Mouse (Mus musculus) midbrain, embryonic 13.5 days (tissue): ENCODE data around the gene Zfp324. TPM values are rescaled to one million over a fixed set of nuclear protein-coding genes. Genes with fewer than 3 reads are reported as not detected.
A peak's percentile ranks its signal among the peaks of the same experiment; 100 is the strongest.

ENCODE experiments used
- ATAC-seq: fragments of 200-750 bp; cut with Nextera tagmentation; 2 replicates; pipeline ENCODE4 v1.8.0; 2017; ENCODE audit warnings: mild to moderate bottlenecking, moderate TSS enrichment, moderate library complexity
- H3K27ac ChIP-seq: fragments of 300-500 bp; sonication (generic); 2 replicates; pipeline ENCODE4 v1.5.1; 2015; ENCODE audit warnings: inconsistent platforms, mild to moderate bottlenecking, moderate library complexity
- H3K27me3 ChIP-seq: fragments of 300-500 bp; sonication (generic); 2 replicates; pipeline ENCODE4 v1.6.1; 2015; ENCODE audit warnings: mild to moderate bottlenecking, inconsistent platforms
- H3K36me3 ChIP-seq: fragments of 300-500 bp; sonication (generic); 2 replicates; pipeline ENCODE4 v1.6.1; 2015; ENCODE audit warnings: mild to moderate bottlenecking, inconsistent platforms
- H3K4me1 ChIP-seq: fragments of 300-500 bp; sonication (generic); replicated peaks from 2 replicates; pipeline ENCODE4 v1.6.1; 2015; ENCODE audit warnings: inconsistent platforms
- H3K4me2 ChIP-seq: fragments of 300-500 bp; sonication (generic); replicated peaks from 2 replicates; pipeline ENCODE4 v1.6.1; 2015; ENCODE audit warnings: moderate library complexity, mild to moderate bottlenecking, inconsistent platforms
- H3K4me3 ChIP-seq: fragments of 300-500 bp; sonication (generic); replicated peaks from 2 replicates; pipeline ENCODE4 v1.5.1; 2015; ENCODE audit warnings: mild to moderate bottlenecking, inconsistent platforms
- H3K9ac ChIP-seq: fragments of 300-500 bp; sonication (generic); replicated peaks from 2 replicates; pipeline ENCODE4 v1.6.1; 2015; ENCODE audit warnings: mild to moderate bottlenecking, inconsistent platforms
- H3K9me3 ChIP-seq: fragments of 300-500 bp; sonication (generic); 2 replicates; pipeline ENCODE4 v1.6.1; 2016; ENCODE audit warnings: mild to moderate bottlenecking, inconsistent platforms
- WGBS: fragments of 180-500 bp; shearing (Covaris S2); methylation state at CpG from one replicate; pipeline ENCODE4 v1.1.7; 2015; 5-methylcytosine and 5-hydroxymethylcytosine counted together
- polyA plus RNA-seq: library from polyadenylated mRNA; unstranded; fragments of >200 nt; fragmentation: Nextera tagmentation; extraction: Ambion mirVana; gene quantifications from 2 replicates; pipeline ENCODE4 v1.2.1, GENCODE M21; 2015

Zfp324 gene
- polyA plus RNA-seq, 1 experiment from 2014 or later: 15.4 TPM

- Histone ChIP-seq H3K36me3 (0 out of 2 replicates have a peak, but pooled peaks cover 1% of the 10 kb centered on the region), H3K27ac (no peak within 1 kb of the TSS), H3K27me3 (no peaks in the 10 kb centered on the region), H3K4me3 (no peak within 1 kb of the TSS), H3K4me2 (no peak within 1 kb of the TSS), H3K9me3 (no peaks in the 10 kb centered on the region), H3K4me1 (no peaks in the 10 kb centered on the region), H3K9ac (no peak within 1 kb of the TSS)
- ATAC-seq: no peak
- 91% methylated on average over 3 of the region's 3 CpGs for WGBS
These were observed 33.2 kb downstream of the Zfp324 start, which contains the start of gene Trim28 for GRCm38 (mm10) chr7:12998851-12999250. TSS of gene Trim28 (plus strand) at chr7:12999114.

GRCm38 (mm10) chr7:13001584-13001983 is 35.9 kb downstream of the Zfp324 start:
- no peak for ATAC-seq
- 66% methylated on average over 1 of the region's 1 CpGs for WGBS
- H3K4me1 ChIP-seq: no peaks in the 10 kb centered on the region
- no peak overlapping the region for H3K9ac ChIP-seq
- no peaks in the 10 kb centered on the region for H3K9me3 ChIP-seq
- H3K36me3 ChIP-seq: peaks cover 25% of the 10 kb centered on the region
- H3K4me3 ChIP-seq: no peak overlapping the region
- no peak overlapping the region for H3K4me2 ChIP-seq
- H3K27ac ChIP-seq: no peak overlapping the region
- no peaks in the 10 kb centered on the region for H3K27me3 ChIP-seq

GRCm38 (mm10) chr7:13003380-13003779 is 37.7 kb downstream of the Zfp324 start:
- H3K27ac ChIP-seq: no peak overlapping the region
- H3K4me3 ChIP-seq: no peak overlapping the region
- WGBS: 78% methylated on average over 5 of the region's 5 CpGs
- H3K27me3 ChIP-seq: peaks cover 4% of the 10 kb centered on the region; the same call in 1 of the 2 replicates
- H3K9me3 ChIP-seq: no peaks in the 10 kb centered on the region
- no peak for ATAC-seq
- H3K9ac ChIP-seq: no peak overlapping the region
- H3K4me2 ChIP-seq: no peak overlapping the region
- H3K4me1 ChIP-seq: peaks cover 15% of the 10 kb centered on the region
- peaks cover 40% of the 10 kb centered on the region for H3K36me3 ChIP-seq

- Histone ChIP-seq H3K9me3 (no peaks in the 10 kb centered on the region), H3K4me1 (peaks cover 29% of the 10 kb centered on the region), H3K9ac (no peak overlapping the region), H3K36me3 (peaks cover 40% of the 10 kb centered on the region), H3K4me3 (no peak overlapping the region), H3K27me3 (peaks cover 4% of the 10 kb centered on the region; the same call in 1 of the 2 replicates), H3K27ac (no peak overlapping the region), H3K4me2 (no peak overlapping the region)
- 92% methylated on average over 17 of the region's 17 CpGs for WGBS
- no peak for ATAC-seq
These were observed 40.4 kb downstream of the Zfp324 start for GRCm38 (mm10) chr7:13006011-13006410.

GRCm38 (mm10) chr7:13006531-13006930 is 40.9 kb downstream of the Zfp324 start:
- no peak overlapping the region for H3K9ac ChIP-seq
- no peak for ATAC-seq
- no peak overlapping the region for H3K4me3 ChIP-seq
- peaks cover 4% of the 10 kb centered on the region; the same call in 1 of the 2 replicates for H3K27me3 ChIP-seq
- no peaks in the 10 kb centered on the region for H3K9me3 ChIP-seq
- no peak overlapping the region for H3K4me2 ChIP-seq
- H3K27ac ChIP-seq: no peak overlapping the region
- WGBS: 83% methylated on average over 10 of the region's 10 CpGs
- H3K36me3 ChIP-seq: peaks cover 40% of the 10 kb centered on the region
- H3K4me1 ChIP-seq: peaks cover 29% of the 10 kb centered on the region

GRCm38 (mm10) chr7:13007341-13008092 is 41.9 kb downstream of the Zfp324 start:
- Histone ChIP-seq H3K4me2 (peak overlapping the region; percentile 81), H3K9ac (peak overlapping the region; percentile 86), H3K36me3 (peaks cover 40% of the 10 kb centered on the region), H3K9me3 (no peaks in the 10 kb centered on the region), H3K27me3 (peaks cover 4% of the 10 kb centered on the region; the same call in 1 of the 2 replicates), H3K4me1 (peaks cover 29% of the 10 kb centered on the region), H3K4me3 (no peak overlapping the region), H3K27ac (no peak overlapping the region)
- ATAC-seq: no peak
- WGBS: 39% methylated on average over 57 of the region's 57 CpGs

GRCm38 (mm10) chr7:13009143-13010004 is 43.7 kb downstream of the Zfp324 start:
- H3K9me3 ChIP-seq: no peaks in the 10 kb centered on the region
- H3K9ac ChIP-seq: peak overlapping the region; percentile 86
- H3K27ac ChIP-seq: peak overlapping the region; percentile 93
- ATAC-seq: peak; percentile 92
- H3K27me3 ChIP-seq: peaks cover 4% of the 10 kb centered on the region; the same call in 1 of the 2 replicates
- peaks cover 34% of the 10 kb centered on the region for H3K36me3 ChIP-seq
- WGBS: 0% methylated on average over 42 of the region's 42 CpGs
- H3K4me1 ChIP-seq: peaks cover 29% of the 10 kb centered on the region
- peak overlapping the region; percentile 70 for H3K4me3 ChIP-seq
- peak overlapping the region; percentile 81 for H3K4me2 ChIP-seq

GRCm38 (mm10) chr7:13010005-13010908 is 44.6 kb downstream of the Zfp324 start, which contains the start of gene Zbtb45:
TSS of gene Zbtb45 (minus strand) at chr7:13010034.
- H3K27me3 ChIP-seq: peaks cover 4% of the 10 kb centered on the region; the same call in 1 of the 2 replicates
- peak within 1 kb of the TSS; percentile 70 for H3K4me3 ChIP-seq
- peak within 1 kb of the TSS; percentile 86 for H3K9ac ChIP-seq
- H3K27ac ChIP-seq: peak within 1 kb of the TSS; percentile 93
- peaks cover 29% of the 10 kb centered on the region for H3K4me1 ChIP-seq
- peak within 1 kb of the TSS; percentile 81 for H3K4me2 ChIP-seq
- 15% methylated on average over 26 of the region's 26 CpGs for WGBS
- peaks cover 27% of the 10 kb centered on the region for H3K36me3 ChIP-seq
- no peaks in the 10 kb centered on the region for H3K9me3 ChIP-seq
- no peak for ATAC-seq

- no peak overlapping the region for H3K4me3 ChIP-seq
- H3K4me2 ChIP-seq: no peak overlapping the region
- H3K4me1 ChIP-seq: peaks cover 11% of the 10 kb centered on the region
- no peak overlapping the region for H3K9ac ChIP-seq
- no peak for ATAC-seq
- WGBS: 73% methylated on average over 4 of the region's 4 CpGs
- no peaks in the 10 kb centered on the region for H3K36me3 ChIP-seq
- no peaks in the 10 kb centered on the region for H3K9me3 ChIP-seq
- H3K27ac ChIP-seq: no peak overlapping the region
- no peaks in the 10 kb centered on the region for H3K27me3 ChIP-seq
These were observed 48.0 kb downstream of the Zfp324 start for GRCm38 (mm10) chr7:13013671-13014070.

GRCm38 (mm10) chr7:13014275-13014839 is 48.7 kb downstream of the Zfp324 start:
- Histone ChIP-seq H3K27me3 (no peaks in the 10 kb centered on the region), H3K9me3 (no peaks in the 10 kb centered on the region), H3K36me3 (no peaks in the 10 kb centered on the region), H3K27ac (no peak overlapping the region), H3K4me1 (peaks cover 7% of the 10 kb centered on the region), H3K9ac (no peak overlapping the region), H3K4me3 (no peak overlapping the region), H3K4me2 (no peak overlapping the region)
- 39% methylated on average over 6 of the region's 6 CpGs for WGBS
- no peak for ATAC-seq

- 89% methylated on average over 1 of the region's 1 CpGs for WGBS
- no peaks in the 10 kb centered on the region for H3K36me3 ChIP-seq
- H3K9me3 ChIP-seq: no peaks in the 10 kb centered on the region
- H3K9ac ChIP-seq: no peak overlapping the region
- no peak overlapping the region for H3K4me3 ChIP-seq
- H3K27me3 ChIP-seq: no peaks in the 10 kb centered on the region
- H3K4me1 ChIP-seq: peaks cover 5% of the 10 kb centered on the region
- H3K4me2 ChIP-seq: no peak overlapping the region
- ATAC-seq: no peak
- no peak overlapping the region for H3K27ac ChIP-seq
These were observed 49.6 kb downstream of the Zfp324 start for GRCm38 (mm10) chr7:13015217-13015616.
